Mouse (Mus musculus) ES-Bruce4 (cell line): ENCODE measurements around the gene Tctn3.

Experiments used
- CTCF ChIP-seq: IDR thresholded peaks from one replicate; pipeline ENCODE4 v1.8.1; 2011; ENCODE audit warnings: low read depth, low read length
- EP300 ChIP-seq: IDR thresholded peaks from 2 replicates; pipeline ENCODE4 v1.6.1; 2011; ENCODE audit warnings: low read depth, low read length; ENCODE audit not compliant: insufficient read depth
- POLR2A ChIP-seq: IDR thresholded peaks from one replicate; pipeline ENCODE4 v1.8.1; 2011; ENCODE audit warnings: low read length; ENCODE audit not compliant: insufficient read depth

DNA sequence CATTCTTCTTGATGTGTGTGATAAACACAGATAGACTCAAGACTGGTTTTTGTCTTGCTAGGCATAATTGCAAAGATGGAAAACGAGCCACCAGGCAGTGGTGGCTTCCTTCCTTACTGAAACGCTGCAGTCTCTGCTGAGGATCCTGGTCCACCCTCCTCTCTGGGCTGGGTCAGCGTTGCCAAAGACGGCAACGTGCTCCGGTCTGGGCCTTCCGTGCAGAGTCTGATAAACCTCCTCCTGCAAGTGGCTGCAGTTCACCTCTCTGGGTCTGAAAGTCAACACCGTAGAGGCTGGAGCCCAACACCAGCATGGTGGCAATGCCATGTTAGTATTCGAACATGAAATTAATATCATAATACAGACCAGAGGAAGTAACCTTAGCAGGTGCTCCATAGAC is 6.8 kb downstream of the Tctn3 start:
- TF ChIP-seq CTCF: no peak
- TF ChIP-seq POLR2A: no peak
- TF ChIP-seq EP300: no peak
